Mouse (Mus musculus): ENCODE results near the gene Popdc2.

Popdc2 gene

DNA sequence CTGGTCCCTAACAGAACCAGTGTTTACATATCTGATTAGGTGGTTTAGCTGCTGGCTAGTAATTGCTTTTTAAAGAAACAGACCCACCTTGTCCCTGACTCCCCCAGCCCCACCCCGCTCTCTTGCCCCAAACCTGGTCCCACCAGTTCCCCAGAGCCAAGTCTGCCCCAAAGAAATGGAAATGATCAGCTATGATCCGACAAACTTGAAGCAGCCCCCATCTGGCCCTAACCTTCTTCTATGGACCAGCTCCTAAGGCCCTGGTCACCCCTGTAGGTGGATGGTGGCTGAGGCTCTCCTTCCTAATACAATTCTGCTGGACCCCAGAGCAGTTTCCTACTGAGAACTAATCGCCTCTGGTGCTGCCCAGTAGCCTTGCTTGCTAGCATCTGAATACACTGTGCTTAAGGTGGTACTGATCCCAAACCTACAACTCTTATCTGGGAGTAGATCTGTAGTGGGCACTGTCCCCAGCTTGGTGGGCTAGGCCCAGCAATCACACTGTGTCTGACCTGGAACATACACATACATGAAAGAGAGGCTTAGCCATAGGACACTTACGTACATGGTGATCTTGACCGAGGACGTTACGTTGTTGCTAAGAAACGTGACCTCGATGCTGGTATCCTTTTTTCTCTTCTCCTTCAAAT is 38.4 kb downstream of the Popdc2 start:
- no peak for DNase-seq (ENCODE audit: low spot score in 2 of 2)

DNA sequence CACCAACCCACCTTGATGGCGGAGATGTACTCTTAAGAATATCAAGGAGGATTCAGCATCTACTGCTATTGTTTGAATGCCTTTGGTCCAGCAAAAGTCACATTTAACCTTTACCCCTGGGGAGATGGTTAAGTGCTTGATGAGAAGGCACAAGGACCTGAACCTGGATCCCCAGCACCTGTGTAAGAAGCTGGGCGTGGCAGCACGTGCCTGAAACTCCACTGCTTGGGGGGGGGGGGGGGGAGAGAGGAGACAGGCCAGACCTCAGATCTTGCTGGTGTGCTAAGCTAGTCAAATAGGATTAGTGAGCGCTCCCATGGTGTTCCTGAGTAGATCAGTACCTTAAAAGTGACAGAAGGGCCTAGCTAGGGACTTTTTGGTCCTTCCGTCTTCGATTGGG is 39.5 kb downstream of the Popdc2 start:
- no peak for DNase-seq (ENCODE audit: low spot score in 2 of 2)

DNA sequence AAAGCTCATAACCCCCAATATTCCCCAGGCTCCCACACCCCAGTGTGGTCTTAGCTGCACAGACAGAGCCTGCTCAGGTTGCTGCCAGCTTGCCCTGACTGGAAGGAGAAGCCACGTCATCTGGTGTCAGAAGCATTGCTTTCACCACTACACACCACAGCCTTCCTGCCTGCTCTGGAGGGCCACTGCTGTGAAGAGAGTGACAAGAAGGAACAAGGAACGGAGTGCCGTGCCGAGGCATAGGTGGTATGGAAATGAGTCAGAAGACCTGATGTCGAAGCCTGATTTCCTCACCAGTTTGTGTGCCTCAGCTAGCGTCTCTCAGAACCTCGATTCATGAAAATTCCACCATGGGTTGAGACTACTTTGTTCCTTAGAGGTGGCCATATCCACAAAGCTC is 41.6 kb downstream of the Popdc2 start:
- no peak for DNase-seq (ENCODE audit: low spot score in 2 of 2)

DNA sequence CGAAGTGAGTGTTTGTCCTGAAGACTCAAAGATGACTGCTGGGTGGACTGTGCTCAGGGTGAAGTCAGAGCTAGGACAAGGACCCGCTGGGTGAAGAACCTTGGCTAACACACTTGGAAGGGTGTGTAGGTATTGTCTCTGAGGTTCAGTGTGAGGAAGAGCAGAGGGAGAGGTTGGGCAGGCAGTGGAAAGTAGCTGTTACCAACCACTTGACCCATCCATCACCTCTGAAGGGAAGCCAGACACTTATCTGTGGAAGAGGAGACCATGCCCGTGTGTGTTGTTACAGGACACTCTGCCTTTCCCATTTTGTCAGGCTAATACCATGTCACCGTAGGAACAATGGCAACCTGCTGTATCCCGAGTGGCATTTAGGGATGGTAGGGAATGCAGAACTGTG is 44.3 kb downstream of the Popdc2 start:
- DNase-seq (ENCODE audit: low spot score in 2 of 2), result no peak

DNA sequence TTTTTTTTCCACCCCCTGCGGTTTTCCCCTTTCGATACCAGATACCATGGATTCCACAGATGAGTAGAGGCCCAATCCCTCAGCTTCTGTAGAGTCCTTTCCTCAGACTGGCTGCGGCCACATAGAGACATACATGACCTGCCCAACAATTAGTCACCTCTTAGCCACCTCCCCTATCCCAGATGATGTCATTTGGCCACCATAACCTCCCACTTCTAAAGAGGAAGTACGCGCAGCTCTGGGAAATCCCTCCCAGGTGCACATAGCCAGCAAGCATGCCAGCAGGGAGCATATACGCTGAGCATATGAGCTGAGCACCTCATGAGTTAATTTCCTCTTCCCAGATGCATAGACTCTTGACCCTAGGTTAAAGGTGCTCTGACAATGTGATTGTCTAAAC is 44.7 kb downstream of the Popdc2 start:
- DNase-seq (ENCODE audit: low spot score in 2 of 2), result no peak

DNA sequence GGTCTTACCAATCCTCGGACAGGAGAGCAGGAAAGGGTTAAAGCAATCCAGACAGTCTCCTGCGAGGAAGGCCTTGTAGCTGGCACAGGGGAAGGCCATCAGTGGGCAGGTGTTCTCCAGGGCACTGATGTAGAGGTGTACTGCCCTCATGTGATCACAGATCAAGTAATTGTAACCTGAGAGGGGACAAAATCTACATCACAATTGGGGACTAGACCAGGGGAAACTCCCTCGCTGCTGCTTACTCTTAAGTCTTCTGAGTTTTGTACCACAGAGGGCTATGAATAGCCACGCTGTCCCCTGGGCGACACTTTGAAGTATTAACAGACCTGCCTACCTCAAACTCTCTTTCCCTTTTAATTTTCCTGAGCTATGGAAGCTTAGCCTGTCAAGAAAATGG is 45.6 kb downstream of the Popdc2 start:
- no peak for DNase-seq (ENCODE audit: low spot score in 2 of 2)

DNA sequence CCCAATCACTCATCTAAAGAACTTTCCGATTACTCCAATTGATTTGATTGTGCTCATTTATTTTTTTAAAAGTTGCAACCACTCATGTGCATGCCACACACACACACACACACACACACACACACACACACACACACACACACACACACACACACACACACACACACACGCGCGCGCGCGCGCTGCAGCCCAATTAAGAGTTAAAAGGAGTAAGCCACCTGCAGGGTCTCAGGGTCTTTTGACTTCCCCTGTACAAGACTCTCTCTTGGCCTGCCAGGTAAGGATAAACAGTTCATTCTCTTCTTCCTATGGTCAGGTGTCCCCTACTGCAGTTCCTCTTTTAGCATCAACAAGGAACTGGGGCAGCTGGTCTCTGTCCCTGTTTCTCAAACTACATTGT is 46.4 kb downstream of the Popdc2 start:
- DNase-seq (ENCODE audit: low spot score in 2 of 2), result no peak

DNA sequence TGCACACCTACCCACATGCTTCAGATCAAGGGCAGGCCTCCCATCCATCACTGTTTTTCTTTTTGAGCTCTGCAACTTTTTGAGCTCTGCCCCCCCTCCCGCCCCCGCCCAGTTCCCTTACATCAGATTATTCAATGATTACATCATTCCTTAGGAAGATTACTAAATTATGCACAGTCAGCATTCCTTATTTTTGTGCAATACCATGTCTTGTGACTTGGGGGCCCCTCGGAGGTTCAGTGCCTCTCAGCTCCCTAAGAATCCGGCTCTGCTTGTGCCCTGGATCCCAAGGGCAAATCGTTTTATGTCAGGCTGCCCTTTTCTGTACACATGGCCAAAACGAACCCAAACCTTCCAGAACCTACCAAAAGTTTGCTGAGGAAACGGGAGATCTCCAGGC is 52.9 kb downstream of the Popdc2 start:
- no peak for DNase-seq (ENCODE audit: low spot score in 2 of 2)

DNA sequence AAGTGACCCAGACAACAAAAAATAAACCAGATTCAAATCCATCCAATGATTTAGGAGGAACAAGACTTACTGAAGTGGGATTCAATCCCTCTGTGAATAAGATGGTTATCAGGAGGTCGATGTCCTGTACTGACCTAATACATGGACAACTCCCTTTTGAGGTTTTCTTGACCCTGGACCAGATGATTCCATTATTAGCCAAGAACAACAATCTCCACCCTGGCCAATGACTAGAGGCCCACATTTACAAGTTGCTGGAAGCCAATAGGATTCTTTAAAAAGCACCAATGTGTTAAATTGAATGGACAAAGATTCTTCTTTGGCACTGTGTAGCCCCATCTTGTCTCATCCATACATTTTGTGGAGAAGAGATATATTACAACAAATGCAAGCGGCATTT is 63.4 kb downstream of the Popdc2 start:
- no peak for DNase-seq (ENCODE audit: low spot score in 2 of 2)

DNA sequence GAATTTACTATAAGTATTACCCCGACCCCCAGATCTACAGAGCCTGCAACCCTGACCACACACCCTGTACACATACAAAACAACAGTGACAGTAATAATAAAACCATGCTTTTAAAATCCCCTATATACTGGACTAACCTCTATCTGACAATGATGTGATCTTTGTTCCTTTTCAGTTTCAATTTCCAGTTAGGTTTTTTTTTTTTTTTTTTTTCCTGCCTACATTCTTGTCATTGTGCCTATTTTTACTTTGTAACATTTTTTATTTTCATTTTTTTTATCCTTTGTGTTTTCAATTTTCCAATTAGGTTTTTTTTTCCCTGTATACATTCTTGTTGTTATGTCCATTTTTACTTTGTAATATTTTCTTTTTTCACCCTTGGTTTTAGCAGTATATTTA is 63.8 kb downstream of the Popdc2 start:
- DNase-seq (ENCODE audit: low spot score in 2 of 2), result no peak

Data from right cerebral cortex, postnatal 36 days (tissue).